In the genomic region with DNA sequence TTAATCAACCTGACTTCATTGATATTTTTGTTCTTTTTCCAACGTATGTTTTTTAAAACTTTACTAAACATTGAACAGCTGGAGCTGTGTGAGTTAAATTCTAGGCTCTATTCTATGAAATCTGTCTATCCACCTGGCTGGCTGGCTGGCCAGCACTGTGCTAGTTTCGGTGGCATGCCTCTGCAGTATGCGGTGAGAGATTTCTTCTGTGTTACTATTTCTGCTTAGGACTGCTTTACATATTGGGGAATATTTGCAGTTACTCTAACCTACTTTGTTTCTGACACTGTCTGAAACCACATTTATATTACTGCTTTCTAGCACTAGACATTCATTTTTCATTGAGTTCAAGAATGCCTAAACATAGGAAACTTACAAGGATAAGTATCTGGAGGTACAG, we compare ENCODE assay signal across 18 mouse cellular contexts.
"Had no signal": no experiment of that assay in that cellular context is flagged by ENCODE, and none has a peak within 500 bp of the region (broad histone marks: within the 10 kb centered on the region; RNA-seq: fewer than 3 reads in every experiment).

No protein-coding gene starts in this region.

- H3K4me3 ChIP-seq: lung, embryonic 15.5 days; megakaryocyte, embryonic 14.5 days; midbrain, embryonic 13.5 days; midbrain, embryonic 15.5 days; neural tube, embryonic 12.5 days had no signal

- ATAC-seq: liver, postnatal 0 days; lung, postnatal 0 days; midbrain, embryonic 13.5 days; midbrain, embryonic 15.5 days had no signal

- H3K9ac ChIP-seq: liver, postnatal 0 days; lung, embryonic 15.5 days; midbrain, embryonic 13.5 days; midbrain, embryonic 15.5 days; neural tube, embryonic 12.5 days had no signal

- H3K4me1 ChIP-seq: midbrain, embryonic 13.5 days; midbrain, embryonic 15.5 days; neural tube, embryonic 12.5 days had no signal

- H3K27ac ChIP-seq: lung, embryonic 15.5 days; macrophage; midbrain, embryonic 13.5 days; midbrain, embryonic 15.5 days; neural tube, embryonic 12.5 days had no signal

- DNase-seq: liver, postnatal 0 days; lung, adult 2 months; lung, postnatal 14 days; lung, postnatal 36 days; right cerebral cortex, postnatal 25 days; right cerebral cortex, postnatal 4 days; spleen, adult 18-20 months; thymus, adult 18-20 months; thymus, postnatal 25 days; thymus, postnatal 4 days had no signal

- H3K36me3 ChIP-seq: lung, embryonic 15.5 days; midbrain, embryonic 13.5 days; midbrain, embryonic 15.5 days; neural tube, embryonic 12.5 days had no signal

- H3K27me3 ChIP-seq: lung, embryonic 15.5 days; megakaryocyte, embryonic 14.5 days; midbrain, embryonic 13.5 days; midbrain, embryonic 15.5 days; neural tube, embryonic 12.5 days had no signal

- H3K4me2 ChIP-seq: lung, embryonic 15.5 days; midbrain, embryonic 11.5 days; midbrain, embryonic 13.5 days; midbrain, embryonic 15.5 days; neural tube, embryonic 12.5 days had no signal

- H3K9me3 ChIP-seq: lung, embryonic 15.5 days; megakaryocyte, embryonic 14.5 days; midbrain, embryonic 13.5 days; midbrain, embryonic 15.5 days; neural tube, embryonic 12.5 days had no signal
